Mouse (Mus musculus): Measurements from ENCODE around the gene Cdk14. TPM values are rescaled to one million over a fixed set of nuclear protein-coding genes. Genes with fewer than 3 reads are reported as not detected.
A peak's percentile ranks its signal among the peaks of the same experiment; 100 is the strongest.

Cdk14 gene
- 10.6 and 13.7 TPM in 2 replicates for polyA plus RNA-seq (2015; fragmentation: Nextera tagmentation; extraction: Ambion mirVana)

- H3K9me3 ChIP-seq (replicated peaks; ENCODE audit: control insufficient read depth, low read length): no peaks in the 10 kb centered on the region; the same call in 1 of the 2 replicates
- WGBS: 76% methylated on average over 9 of the region's 9 CpGs
Observed at GRCm38 (mm10) chr5:5419992-5420455, at the start of gene Cdk14. Gene Cdk14 (minus strand): TSS chr5:5420312.

GRCm38 (mm10) chr5:5465256-5465655 is 45.1 kb upstream of the Cdk14 start:
- Histone ChIP-seq H3K9ac (ENCODE audit: low read length) (no peak overlapping the region), H3K27me3 (ENCODE audit: control insufficient read depth, insufficient read depth, low read length) (no peaks in the 10 kb centered on the region), H3K4me3 (ENCODE audit: low read length) (no peak overlapping the region), H3K9me3 (replicated peaks; ENCODE audit: control insufficient read depth, low read length) (no peaks in the 10 kb centered on the region), H3K4me1 (ENCODE audit: control insufficient read depth, insufficient read depth, low read length) (no peaks in the 10 kb centered on the region), H3K36me3 (ENCODE audit: control insufficient read depth, insufficient read depth) (no peaks in the 10 kb centered on the region), H3K27ac (ENCODE audit: low read length) (no peak overlapping the region), H3K4me2 (ENCODE audit: low read depth, low read length) (no peak overlapping the region)
- WGBS: 49% methylated on average over 1 of the region's 1 CpGs
- no peak for ATAC-seq (replicated peaks; ENCODE audit: extremely low read depth, insufficient read depth, low FRiP score)

More at GRCm38 (mm10) chr5:5419992-5420455, at the start of gene Cdk14:
- Histone ChIP-seq H3K4me3 (ENCODE audit: low read length) (no peak within 1 kb of the TSS), H3K36me3 (ENCODE audit: control insufficient read depth, insufficient read depth) (no peaks in the 10 kb centered on the region), H3K4me2 (ENCODE audit: low read depth, low read length) (no peak within 1 kb of the TSS), H3K4me1 (ENCODE audit: control insufficient read depth, insufficient read depth, low read length) (peaks cover 4% of the 10 kb centered on the region), H3K27me3 (ENCODE audit: control insufficient read depth, insufficient read depth, low read length) (no peaks in the 10 kb centered on the region), H3K9ac (ENCODE audit: low read length) (no peak within 1 kb of the TSS), H3K27ac (ENCODE audit: low read length) (no peak within 1 kb of the TSS)
- ATAC-seq (replicated peaks; ENCODE audit: extremely low read depth, insufficient read depth, low FRiP score): no peak

- no peaks in the 10 kb centered on the region for H3K36me3 ChIP-seq (ENCODE audit: control insufficient read depth, insufficient read depth)
- no peak overlapping the region for H3K27ac ChIP-seq (ENCODE audit: low read length)
- H3K4me1 ChIP-seq (ENCODE audit: control insufficient read depth, insufficient read depth, low read length): no peaks in the 10 kb centered on the region
- 63% methylated on average over 5 of the region's 5 CpGs for WGBS
- H3K27me3 ChIP-seq (ENCODE audit: control insufficient read depth, insufficient read depth, low read length): no peaks in the 10 kb centered on the region
- H3K9me3 ChIP-seq (replicated peaks; ENCODE audit: control insufficient read depth, low read length): no peaks in the 10 kb centered on the region
- H3K4me2 ChIP-seq (ENCODE audit: low read depth, low read length): no peak overlapping the region
- no peak for ATAC-seq (replicated peaks; ENCODE audit: extremely low read depth, insufficient read depth, low FRiP score)
- no peak overlapping the region for H3K4me3 ChIP-seq (ENCODE audit: low read length)
- H3K9ac ChIP-seq (ENCODE audit: low read length): no peak overlapping the region
Observed at GRCm38 (mm10) chr5:5431746-5432438, 11.8 kb upstream of the Cdk14 start.

GRCm38 (mm10) chr5:5423723-5424171 is 3.6 kb upstream of the Cdk14 start:
- Histone ChIP-seq H3K9ac (ENCODE audit: low read length) (no peak overlapping the region), H3K4me2 (ENCODE audit: low read depth, low read length) (peak overlapping the region; percentile 36), H3K9me3 (replicated peaks; ENCODE audit: control insufficient read depth, low read length) (no peaks in the 10 kb centered on the region; the same call in 1 of the 2 replicates), H3K27ac (ENCODE audit: low read length) (no peak overlapping the region; the same call in 1 of the 2 replicates), H3K4me3 (ENCODE audit: low read length) (peak overlapping the region; percentile 2; the same call in 1 of the 2 replicates), H3K36me3 (ENCODE audit: control insufficient read depth, insufficient read depth) (no peaks in the 10 kb centered on the region), H3K27me3 (ENCODE audit: control insufficient read depth, insufficient read depth, low read length) (no peaks in the 10 kb centered on the region), H3K4me1 (ENCODE audit: control insufficient read depth, insufficient read depth, low read length) (peaks cover 4% of the 10 kb centered on the region)
- WGBS: 38% methylated on average over 6 of the region's 6 CpGs
- ATAC-seq (replicated peaks; ENCODE audit: extremely low read depth, insufficient read depth, low FRiP score): no peak

- WGBS: 87% methylated on average over 4 of the region's 4 CpGs
- Histone ChIP-seq H3K9me3 (replicated peaks; ENCODE audit: control insufficient read depth, low read length) (no peaks in the 10 kb centered on the region; the same call in 1 of the 2 replicates), H3K27ac (ENCODE audit: low read length) (no peak overlapping the region; the same call in 1 of the 2 replicates), H3K4me1 (ENCODE audit: control insufficient read depth, insufficient read depth, low read length) (peaks cover 4% of the 10 kb centered on the region), H3K9ac (ENCODE audit: low read length) (no peak overlapping the region), H3K4me2 (ENCODE audit: low read depth, low read length) (no peak overlapping the region), H3K4me3 (ENCODE audit: low read length) (no peak overlapping the region), H3K27me3 (ENCODE audit: control insufficient read depth, insufficient read depth, low read length) (no peaks in the 10 kb centered on the region), H3K36me3 (ENCODE audit: control insufficient read depth, insufficient read depth) (no peaks in the 10 kb centered on the region)
- no peak for ATAC-seq (replicated peaks; ENCODE audit: extremely low read depth, insufficient read depth, low FRiP score)
Observed at GRCm38 (mm10) chr5:5423081-5423480, 3.0 kb upstream of the Cdk14 start.

GRCm38 (mm10) chr5:5421439-5421838 is 1.3 kb upstream of the Cdk14 start:
- Histone ChIP-seq H3K36me3 (ENCODE audit: control insufficient read depth, insufficient read depth) (no peaks in the 10 kb centered on the region), H3K27ac (ENCODE audit: low read length) (no peak overlapping the region), H3K27me3 (ENCODE audit: control insufficient read depth, insufficient read depth, low read length) (no peaks in the 10 kb centered on the region), H3K9ac (ENCODE audit: low read length) (no peak overlapping the region), H3K4me2 (ENCODE audit: low read depth, low read length) (no peak overlapping the region), H3K4me1 (ENCODE audit: control insufficient read depth, insufficient read depth, low read length) (peaks cover 4% of the 10 kb centered on the region), H3K9me3 (replicated peaks; ENCODE audit: control insufficient read depth, low read length) (no peaks in the 10 kb centered on the region; the same call in 1 of the 2 replicates), H3K4me3 (ENCODE audit: low read length) (no peak overlapping the region)
- 89% methylated on average over 2 of the region's 2 CpGs for WGBS
- no peak for ATAC-seq (replicated peaks; ENCODE audit: extremely low read depth, insufficient read depth, low FRiP score)

GRCm38 (mm10) chr5:5419253-5419652 is 859 bp downstream of the Cdk14 start:
- H3K9ac ChIP-seq (ENCODE audit: low read length): no peak overlapping the region
- no peak overlapping the region for H3K4me3 ChIP-seq (ENCODE audit: low read length)
- no peak for ATAC-seq (replicated peaks; ENCODE audit: extremely low read depth, insufficient read depth, low FRiP score)
- H3K9me3 ChIP-seq (replicated peaks; ENCODE audit: control insufficient read depth, low read length): no peaks in the 10 kb centered on the region; the same call in 1 of the 2 replicates
- no peaks in the 10 kb centered on the region for H3K36me3 ChIP-seq (ENCODE audit: control insufficient read depth, insufficient read depth)
- H3K27me3 ChIP-seq (ENCODE audit: control insufficient read depth, insufficient read depth, low read length): no peaks in the 10 kb centered on the region
- H3K4me1 ChIP-seq (ENCODE audit: control insufficient read depth, insufficient read depth, low read length): peaks cover 4% of the 10 kb centered on the region
- H3K27ac ChIP-seq (ENCODE audit: low read length): no peak overlapping the region
- WGBS: 53% methylated on average over 1 of the region's 1 CpGs
- no peak overlapping the region for H3K4me2 ChIP-seq (ENCODE audit: low read depth, low read length)

- H3K27ac ChIP-seq (ENCODE audit: low read length): no peak overlapping the region
- peak; percentile 37; the same call in 1 of the 2 replicates for ATAC-seq (replicated peaks; ENCODE audit: extremely low read depth, insufficient read depth, low FRiP score)
- H3K27me3 ChIP-seq (ENCODE audit: control insufficient read depth, insufficient read depth, low read length): no peaks in the 10 kb centered on the region
- no peaks in the 10 kb centered on the region for H3K36me3 ChIP-seq (ENCODE audit: control insufficient read depth, insufficient read depth)
- H3K4me2 ChIP-seq (ENCODE audit: low read depth, low read length): no peak overlapping the region
- H3K4me1 ChIP-seq (ENCODE audit: control insufficient read depth, insufficient read depth, low read length): no peaks in the 10 kb centered on the region
- no peak overlapping the region for H3K4me3 ChIP-seq (ENCODE audit: low read length)
- WGBS: 61% methylated on average over 3 of the region's 3 CpGs
- no peaks in the 10 kb centered on the region for H3K9me3 ChIP-seq (replicated peaks; ENCODE audit: control insufficient read depth, low read length)
- no peak overlapping the region for H3K9ac ChIP-seq (ENCODE audit: low read length)
Observed at GRCm38 (mm10) chr5:5414835-5415234, 5.3 kb downstream of the Cdk14 start.

DNA sequence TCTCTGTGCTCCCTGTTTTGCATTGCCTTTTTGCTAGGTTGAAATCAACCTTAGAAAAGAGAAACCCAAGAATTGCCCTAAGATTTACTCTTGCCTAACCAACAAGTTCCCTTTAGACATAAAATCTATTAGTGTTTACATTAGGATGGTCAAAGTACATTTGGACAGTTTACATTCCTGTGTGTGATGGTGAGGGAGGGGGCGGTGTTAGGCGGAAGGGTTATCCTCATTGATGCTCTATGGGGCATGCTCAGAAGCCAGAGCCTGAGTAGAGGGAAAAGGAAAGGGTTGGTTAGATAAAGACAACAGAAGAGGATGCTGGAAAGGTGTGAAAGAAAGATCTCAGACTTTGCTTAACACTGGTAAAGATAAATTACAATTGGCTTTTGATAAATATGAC is 8.2 kb downstream of the Cdk14 start:
- ATAC-seq (replicated peaks; ENCODE audit: extremely low read depth, insufficient read depth, low FRiP score): no peak
- H3K9me3 ChIP-seq (replicated peaks; ENCODE audit: control insufficient read depth, low read length): no peaks in the 10 kb centered on the region
- 89% methylated on average over 2 of the region's 2 CpGs for WGBS

More for the DNA sequence above, 8.2 kb downstream of the Cdk14 start:
- no peaks in the 10 kb centered on the region for H3K4me1 ChIP-seq (ENCODE audit: control insufficient read depth, insufficient read depth, low read length)
- no peak overlapping the region for H3K4me3 ChIP-seq (ENCODE audit: low read length)
- no peak overlapping the region for H3K9ac ChIP-seq (ENCODE audit: low read length)
- H3K27me3 ChIP-seq (ENCODE audit: control insufficient read depth, insufficient read depth, low read length): no peaks in the 10 kb centered on the region
- H3K27ac ChIP-seq (ENCODE audit: low read length): no peak overlapping the region
- no peaks in the 10 kb centered on the region for H3K36me3 ChIP-seq (ENCODE audit: control insufficient read depth, insufficient read depth)
- H3K4me2 ChIP-seq (ENCODE audit: low read depth, low read length): no peak overlapping the region

Measured in heart, embryonic 16.5 days (tissue).